Mouse (Mus musculus) liver, embryonic 16.5 days (tissue): ENCODE results near the gene Nfyc. TPM values are rescaled to one million over a fixed set of nuclear protein-coding genes. Genes with fewer than 3 reads are reported as not detected.

Experiments
- ATAC-seq: fragments of 200-750 bp; cut with Nextera tagmentation; 2 replicates; pipeline ENCODE4 v1.8.0; 2017; ENCODE audit warnings: low read depth, mild to moderate bottlenecking, moderate number of reproducible peaks, moderate library complexity
- H3K27ac ChIP-seq: fragments of 300-500 bp; sonication (generic); 2 replicates; pipeline ENCODE4 v1.5.1; 2014; ENCODE audit warnings: mild to moderate bottlenecking, low read length
- H3K27me3 ChIP-seq: fragments of 300-500 bp; sonication (generic); 2 replicates; pipeline ENCODE4 v1.6.1; 2014; ENCODE audit warnings: low read depth, low read length, mixed read lengths; ENCODE audit not compliant: control insufficient read depth, insufficient read depth
- H3K36me3 ChIP-seq: fragments of 300-500 bp; sonication (generic); 2 replicates; pipeline ENCODE4 v1.6.1; 2014; ENCODE audit warnings: mild to moderate bottlenecking; ENCODE audit not compliant: control insufficient read depth, insufficient read depth
- H3K4me1 ChIP-seq: fragments of 300-500 bp; sonication (generic); 2 replicates; pipeline ENCODE4 v1.6.1; 2014; ENCODE audit warnings: low read depth, low read length, mixed read lengths; ENCODE audit not compliant: control insufficient read depth
- H3K4me2 ChIP-seq: fragments of 300-500 bp; sonication (generic); 2 replicates; pipeline ENCODE4 v1.6.1; 2014; ENCODE audit warnings: low read depth, low read length, mixed read lengths
- H3K4me3 ChIP-seq: fragments of 300-500 bp; sonication (generic); 2 replicates; pipeline ENCODE4 v1.5.1; 2014; ENCODE audit warnings: low read depth, mild to moderate bottlenecking, low read length
- H3K9ac ChIP-seq: fragments of 300-500 bp; sonication (generic); 2 replicates; pipeline ENCODE4 v1.6.1; 2014; ENCODE audit warnings: low read depth, low read length
- H3K9me3 ChIP-seq: fragments of 300-500 bp; sonication (generic); replicated peaks from 2 replicates; pipeline ENCODE4 v1.6.1; 2016; ENCODE audit warnings: low read length; ENCODE audit not compliant: control insufficient read depth
- WGBS: fragments of 180-500 bp; shearing (Covaris S2); extraction: QIAGEN DNeasy Blood & Tissue Kit; methylation state at CpG from one replicate; pipeline ENCODE4 v1.1.7; 2014; ENCODE audit not compliant: insufficient replicate concordance; 5-methylcytosine and 5-hydroxymethylcytosine counted together
- polyA plus RNA-seq: library from polyadenylated mRNA; unstranded; fragments of >200 nt; fragmentation: Nextera tagmentation; extraction: Ambion mirVana; gene quantifications from 2 replicates; pipeline ENCODE4 v1.2.1, GENCODE M21; 2015

The Nfyc gene
- polyA plus RNA-seq, 1 experiment from 2014 or later: 47.4 TPM

GRCm38 (mm10) chr4:120859865-120860264 is 28.5 kb upstream of the Nfyc start:
- H3K9me3 ChIP-seq: no peaks in the 10 kb centered on the region
- no peak overlapping the region for H3K27ac ChIP-seq
- H3K4me3 ChIP-seq: no peak overlapping the region
- no peak for ATAC-seq
- no peak overlapping the region for H3K9ac ChIP-seq
- H3K27me3 ChIP-seq: peaks cover 25% of the 10 kb centered on the region
- WGBS: 55% methylated on average over 7 of the region's 7 CpGs
- no peak overlapping the region for H3K4me2 ChIP-seq
- peaks cover 1% of the 10 kb centered on the region for H3K4me1 ChIP-seq
- no peaks in the 10 kb centered on the region for H3K36me3 ChIP-seq

- Histone ChIP-seq H3K27ac (no peak overlapping the region), H3K9ac (no peak overlapping the region), H3K4me3 (no peak overlapping the region), H3K4me2 (no peak overlapping the region), H3K4me1 (peaks cover 5% of the 10 kb centered on the region), H3K27me3 (peaks cover 41% of the 10 kb centered on the region), H3K36me3 (no peaks in the 10 kb centered on the region), H3K9me3 (no peaks in the 10 kb centered on the region)
- WGBS: 53% methylated on average over 5 of the region's 5 CpGs
- ATAC-seq: no peak
These were observed 25.0 kb upstream of the Nfyc start for GRCm38 (mm10) chr4:120856376-120856775.

GRCm38 (mm10) chr4:120855360-120856060 is 24.1 kb upstream of the Nfyc start:
- Histone ChIP-seq H3K36me3 (no peaks in the 10 kb centered on the region), H3K9ac (no peak overlapping the region), H3K4me2 (peak overlapping the region; percentile 86), H3K9me3 (no peaks in the 10 kb centered on the region), H3K27me3 (peaks cover 41% of the 10 kb centered on the region), H3K4me1 (peaks cover 5% of the 10 kb centered on the region), H3K4me3 (peak overlapping the region; percentile 63), H3K27ac (no peak overlapping the region)
- ATAC-seq: no peak
- 30% methylated on average over 7 of the region's 7 CpGs for WGBS

- H3K4me3 ChIP-seq: peak within 1 kb of the TSS; percentile 63
- H3K9me3 ChIP-seq: no peaks in the 10 kb centered on the region
- H3K36me3 ChIP-seq: no peaks in the 10 kb centered on the region
- 2% methylated on average over 65 of the region's 68 CpGs for WGBS
- peaks cover 5% of the 10 kb centered on the region for H3K4me1 ChIP-seq
- H3K27ac ChIP-seq: no peak within 1 kb of the TSS
- peak within 1 kb of the TSS; percentile 86 for H3K4me2 ChIP-seq
- H3K27me3 ChIP-seq: peaks cover 41% of the 10 kb centered on the region
- peak; percentile 56 for ATAC-seq
- H3K9ac ChIP-seq: peak within 1 kb of the TSS; percentile 27; the same call in 1 of the 2 replicates
These were observed 23.4 kb upstream of the Nfyc start, which contains the start of gene Rims3 for GRCm38 (mm10) chr4:120854588-120855319. Rims3 (plus strand) TSS chr4:120854816.

- Histone ChIP-seq H3K27me3 (peaks cover 27% of the 10 kb centered on the region), H3K36me3 (no peaks in the 10 kb centered on the region), H3K9ac (no peak overlapping the region), H3K4me3 (no peak overlapping the region), H3K4me2 (no peak overlapping the region), H3K9me3 (no peaks in the 10 kb centered on the region), H3K27ac (no peak overlapping the region), H3K4me1 (peaks cover 16% of the 10 kb centered on the region)
- under 1% methylated on average over 10 of the region's 10 CpGs for WGBS
- ATAC-seq: no peak
These were observed 19.6 kb upstream of the Nfyc start for GRCm38 (mm10) chr4:120850946-120851345.

GRCm38 (mm10) chr4:120849451-120849850 is 18.1 kb upstream of the Nfyc start:
- H3K4me3 ChIP-seq: no peak overlapping the region
- 65% methylated on average over 11 of the region's 11 CpGs for WGBS
- H3K9me3 ChIP-seq: no peaks in the 10 kb centered on the region
- no peak overlapping the region for H3K9ac ChIP-seq
- peaks cover 25% of the 10 kb centered on the region for H3K4me1 ChIP-seq
- no peaks in the 10 kb centered on the region for H3K36me3 ChIP-seq
- H3K27me3 ChIP-seq: peaks cover 12% of the 10 kb centered on the region
- no peak overlapping the region for H3K4me2 ChIP-seq
- H3K27ac ChIP-seq: no peak overlapping the region
- ATAC-seq: no peak

GRCm38 (mm10) chr4:120848909-120849308 is 17.5 kb upstream of the Nfyc start:
- Histone ChIP-seq H3K36me3 (no peaks in the 10 kb centered on the region), H3K27ac (no peak overlapping the region), H3K9ac (no peak overlapping the region), H3K4me3 (no peak overlapping the region), H3K4me2 (no peak overlapping the region), H3K9me3 (no peaks in the 10 kb centered on the region), H3K27me3 (peaks cover 8% of the 10 kb centered on the region; the same call in 1 of the 2 replicates), H3K4me1 (peaks cover 30% of the 10 kb centered on the region)
- no peak for ATAC-seq
- 71% methylated on average over 6 of the region's 6 CpGs for WGBS

- H3K4me2 ChIP-seq: peak overlapping the region; percentile 53
- peak overlapping the region; percentile 61; the same call in 1 of the 2 replicates for H3K27ac ChIP-seq
- peak; percentile 51 for ATAC-seq
- no peaks in the 10 kb centered on the region for H3K27me3 ChIP-seq
- no peaks in the 10 kb centered on the region for H3K9me3 ChIP-seq
- no peak overlapping the region for H3K9ac ChIP-seq
- WGBS: 23% methylated on average over 4 of the region's 4 CpGs
- H3K36me3 ChIP-seq: no peaks in the 10 kb centered on the region
- no peak overlapping the region for H3K4me3 ChIP-seq
- peaks cover 38% of the 10 kb centered on the region for H3K4me1 ChIP-seq
These were observed 13.7 kb upstream of the Nfyc start for GRCm38 (mm10) chr4:120845098-120845497.
